Mouse (Mus musculus): ENCODE measurements around the gene BC147527.
"Not testable (repeated sequence)": the region's sequence is repeated elsewhere in the genome, so short reads cannot be mapped to it uniquely, and the experiment has no call there.

DNA sequence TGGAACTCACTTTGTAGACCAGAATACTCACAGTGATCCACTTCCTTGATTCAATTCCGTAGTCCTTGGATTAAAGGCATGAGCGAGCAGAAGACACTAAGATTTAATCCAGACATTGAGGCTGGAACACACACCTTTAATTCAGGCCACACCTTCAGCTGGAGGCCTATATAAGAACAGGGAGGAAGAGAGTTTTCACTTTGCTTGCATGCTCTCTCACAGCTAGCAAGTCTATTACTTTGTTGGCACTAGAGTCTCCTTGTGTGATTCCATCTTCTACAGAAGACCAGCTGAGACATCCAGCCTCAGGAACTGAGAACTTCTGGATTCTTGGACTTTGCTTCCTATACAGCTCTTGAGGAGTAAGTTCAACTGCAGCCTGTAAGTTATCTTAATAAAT lies 37.3 kb upstream of the BC147527 start, which contains the start of gene AF067061:
- not testable (repeated sequence) for TF ChIP-seq CTCF, EP300 (IDR thresholded peaks at IDR 0.05; ENCODE audit: low read depth)
